In genomic region chr10:21882184-21883081, GRCm38 (mm10) we compare ENCODE assay signal across 8 mouse cellular contexts. TPM values are rescaled to one million over a fixed set of nuclear protein-coding genes. Genes with fewer than 3 reads are reported as not detected.
A peak's percentile ranks its signal among the peaks of the same experiment; 100 is the strongest.
DNase-seq lines count a peak whose midpoint lies in the region; ATAC-seq and TF ChIP-seq lines count a peak whose summit lies in the region.

TSS of gene Sgk1 (plus strand) at chr10:21882184.

- intact Hi-C loops in heart, postnatal 14 days (cut with DNase I), result no loop called here

- no peaks in the 10 kb centered on the region for H3K9me3 ChIP-seq in kidney, postnatal 0 days (replicated peaks; ENCODE audit: low read length)
- no peaks in the 10 kb centered on the region for H3K9me3 ChIP-seq in forebrain, embryonic 13.5 days (replicated peaks)
- no peaks in the 10 kb centered on the region for H3K9me3 ChIP-seq in midbrain, embryonic 10.5 days (replicated peaks)
- no peaks in the 10 kb centered on the region for H3K9me3 ChIP-seq in stomach, embryonic 15.5 days

- 6% methylated on average over 36 of the region's 36 CpGs for WGBS in kidney, postnatal 0 days
- WGBS in forebrain, embryonic 13.5 days, result under 1% methylated on average over 36 of the region's 36 CpGs
- under 1% methylated on average over 36 of the region's 36 CpGs for WGBS in midbrain, embryonic 10.5 days
- 5% methylated on average over 36 of the region's 36 CpGs for WGBS in stomach, embryonic 15.5 days

- H3K27ac ChIP-seq in kidney, postnatal 0 days, result no peak within 1 kb of the TSS
- H3K27ac ChIP-seq in forebrain, embryonic 13.5 days, result peak within 1 kb of the TSS; percentile 73
- peak within 1 kb of the TSS; percentile 71 for H3K27ac ChIP-seq in midbrain, embryonic 10.5 days (replicated peaks)
- H3K27ac ChIP-seq in stomach, embryonic 15.5 days, result no peak within 1 kb of the TSS

- H3K4me3 ChIP-seq in kidney, postnatal 0 days (replicated peaks; ENCODE audit: low read depth, low read length), result peak within 1 kb of the TSS; percentile 34
- H3K4me3 ChIP-seq in forebrain, embryonic 13.5 days, result peak within 1 kb of the TSS; percentile 47
- peak within 1 kb of the TSS; percentile 63 for H3K4me3 ChIP-seq in midbrain, embryonic 10.5 days
- H3K4me3 ChIP-seq in stomach, embryonic 15.5 days (replicated peaks), result peak within 1 kb of the TSS; percentile 30

- H3K36me3 ChIP-seq in kidney, postnatal 0 days (ENCODE audit: insufficient read depth, low read length), result no peaks in the 10 kb centered on the region
- H3K36me3 ChIP-seq in forebrain, embryonic 13.5 days (ENCODE audit: poor library complexity, severe bottlenecking), result no peaks in the 10 kb centered on the region
- no peaks in the 10 kb centered on the region for H3K36me3 ChIP-seq in midbrain, embryonic 10.5 days
- H3K36me3 ChIP-seq in stomach, embryonic 15.5 days, result no peaks in the 10 kb centered on the region

- no peak for DNase-seq in kidney, postnatal 0 days (ENCODE audit: low spot score)
- DNase-seq in kidney, adult 18-20 months, result no peak
- DNase-seq in brain, embryonic 18.5 days (ENCODE audit: low read depth, low spot score), result peak; percentile 37
- DNase-seq in heart, postnatal 14 days, result peak; percentile 16 to 18
- peak; percentile 35 for DNase-seq in left cerebral cortex, adult 11 months (ENCODE audit: low spot score)
- peak; percentile 53 for DNase-seq in midbrain, embryonic 10.5 days (ENCODE audit: low spot score)

- H3K4me2 ChIP-seq in kidney, postnatal 0 days (ENCODE audit: low read length), result peak within 1 kb of the TSS; percentile 65
- H3K4me2 ChIP-seq in forebrain, embryonic 13.5 days, result peak within 1 kb of the TSS; percentile 70
- H3K4me2 ChIP-seq in stomach, embryonic 15.5 days, result peak within 1 kb of the TSS; percentile 58

- ATAC-seq in kidney, postnatal 0 days (replicated peaks; ENCODE audit: low FRiP score, low read depth), result no peak
- peak; percentile 89 for ATAC-seq in forebrain, embryonic 13.5 days
- no peak for ATAC-seq in stomach, embryonic 15.5 days (ENCODE audit: insufficient read depth, low FRiP score, low read depth)

- no peaks in the 10 kb centered on the region for H3K27me3 ChIP-seq in kidney, postnatal 0 days (ENCODE audit: insufficient read depth, low read length)
- H3K27me3 ChIP-seq in forebrain, embryonic 13.5 days, result no peaks in the 10 kb centered on the region; the same call in 1 of the 2 replicates
- H3K27me3 ChIP-seq in midbrain, embryonic 10.5 days (ENCODE audit: low read depth, poor library complexity, severe bottlenecking), result peaks cover 32% of the 10 kb centered on the region
- 0 out of 2 replicates have a peak, but pooled peaks cover 10% of the 10 kb centered on the region for H3K27me3 ChIP-seq in stomach, embryonic 15.5 days (replicated peaks)

- TF ChIP-seq CTCF in kidney, postnatal 0 days (IDR thresholded peaks at IDR 0.05; ENCODE audit: low read depth), result no peak

- H3K4me1 ChIP-seq in kidney, postnatal 0 days (replicated peaks; ENCODE audit: insufficient read depth, low read length), result peaks cover 6% of the 10 kb centered on the region; the same call in 1 of the 2 replicates
- peaks cover 22% of the 10 kb centered on the region for H3K4me1 ChIP-seq in forebrain, embryonic 13.5 days
- peaks cover 30% of the 10 kb centered on the region for H3K4me1 ChIP-seq in midbrain, embryonic 10.5 days
- H3K4me1 ChIP-seq in stomach, embryonic 15.5 days, result peaks cover 12% of the 10 kb centered on the region; the same call in 1 of the 2 replicates

- 0 out of 2 replicates have a peak within 1 kb of the TSS, but pooled peaks have one; percentile 28 for H3K9ac ChIP-seq in kidney, postnatal 0 days (ENCODE audit: low read depth, low read length)
- peak within 1 kb of the TSS; percentile 68 for H3K9ac ChIP-seq in forebrain, embryonic 13.5 days
- H3K9ac ChIP-seq in stomach, embryonic 15.5 days, result no peak within 1 kb of the TSS

RNA-seq across cellular contexts. Expression of gene Sgk1, which starts in this region (rescaled TPM):
- polyA plus RNA-seq in kidney, postnatal 0 days (2015; fragmentation: Nextera tagmentation; extraction: Ambion mirVana), result 142 and 150 TPM in 2 replicates
- polyA plus RNA-seq in forebrain, embryonic 13.5 days (2015; fragmentation: Nextera tagmentation; extraction: Ambion mirVana), result 16.3 and 18.3 TPM in 2 replicates
- total RNA-seq in heart, postnatal 14 days (2021), result 100 to 1,000 TPM; 120 to 135 TPM
- polyA plus RNA-seq in midbrain, embryonic 10.5 days (2016; fragmentation: Nextera tagmentation; extraction: Ambion mirVana), result 18.8 and 20.2 TPM in 2 replicates
- 31.2 and 32.6 TPM in 2 replicates for polyA plus RNA-seq in stomach, embryonic 15.5 days (2015; fragmentation: Nextera tagmentation; extraction: Ambion mirVana)

Comparison
In these comparisons a context has a peak if more than half of its experiments do, and no peak if none do; other contexts are left out.
1. DNase-seq: peak in brain, embryonic 18.5 days (single experiment), heart, postnatal 14 days (2 of 2), left cerebral cortex, adult 11 months (single experiment) and midbrain, embryonic 10.5 days (single experiment); none in kidney, postnatal 0 days (single experiment) and kidney, adult 18-20 months (single experiment).
2. H3K27ac ChIP-seq: peak in forebrain, embryonic 13.5 days (single experiment) and midbrain, embryonic 10.5 days (single experiment); none in kidney, postnatal 0 days (single experiment) and stomach, embryonic 15.5 days (single experiment).
3. Peak in every context shown above with its lines, with median percentiles within 50 percentile points of each other: H3K4me2 ChIP-seq and H3K4me3 ChIP-seq.